Mouse (Mus musculus) adrenal gland, postnatal 36 days (tissue): ENCODE measurements around the gene Map7. TPM values are rescaled to one million over a fixed set of nuclear protein-coding genes. Genes with fewer than 3 reads are reported as not detected.
A peak's percentile ranks its signal among the peaks of the same experiment; 100 is the strongest.

ENCODE experiments used
- DNase-seq, 2 experiments: peaks; one replicate each; pipeline ENCODE4 v3.0.0; 2021; ENCODE audit warnings: mixed read lengths in 1 of 2
- long read RNA-seq, 2 experiments: library from polyadenylated mRNA; stranded (forward); transcript quantifications; one replicate each; pipeline ENCODE4 v2.0.0; 2021; ENCODE audit warnings: borderline sequencing depth in 2 of 2
- total RNA-seq, 2 experiments: library from RNA; stranded (reverse); gene quantifications; 2 replicates each; pipeline ENCODE4 v1.2.3; 2021

Map7 gene
- total RNA-seq, result 10 to 100 TPM; 15.1 to 17.9 TPM
- long read RNA-seq, experiment 1, full-length matches to known transcripts, result 10 of 18 reads
- long read RNA-seq, experiment 1, partial matches to known transcripts, result 5 of 18 reads
- long read RNA-seq, experiment 1, other reads (novel, unspliced or antisense), result 3 of 18 reads
- long read RNA-seq, experiment 2, full-length matches to known transcripts, result 2 of 4 reads
- long read RNA-seq, experiment 2, partial matches to known transcripts, result 1 of 4 reads
- long read RNA-seq, experiment 2, other reads (novel, unspliced or antisense), result 1 of 4 reads

DNA sequence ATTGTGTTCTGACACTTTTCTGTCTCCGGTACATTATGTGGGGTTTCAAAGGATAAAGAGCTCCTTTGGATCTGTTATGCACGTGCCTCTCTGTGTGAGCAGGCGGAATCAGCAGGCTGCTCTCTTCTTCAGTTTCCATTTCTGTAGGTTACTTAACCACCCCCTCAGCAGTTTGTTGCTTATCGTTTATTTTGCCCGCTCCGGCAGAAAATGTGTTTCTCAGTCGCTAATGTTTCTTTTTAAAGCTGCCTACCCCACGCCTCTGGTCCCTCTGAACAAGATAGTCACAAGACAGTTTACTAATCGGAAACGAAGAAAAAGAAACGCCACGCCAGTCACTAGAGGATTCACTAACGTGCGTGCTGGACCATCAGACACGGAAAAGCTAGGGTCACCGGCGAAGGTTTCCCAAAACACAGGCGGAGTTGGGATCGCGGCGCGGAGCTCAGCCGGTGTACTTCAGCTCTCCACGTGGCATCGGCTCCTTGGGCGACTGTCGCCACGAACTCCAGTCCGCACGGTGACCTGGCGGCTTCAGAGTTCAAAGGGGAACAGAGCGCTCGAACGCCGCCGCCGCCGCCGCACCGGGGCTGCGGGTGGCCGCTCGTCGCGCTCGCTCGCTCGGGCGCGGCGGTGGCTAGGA is at the start of gene Map7:
TSS of gene Map7 (plus strand) at position 342 of the 643 bp plus-strand sequence.
- peak in 1 of 2 experiments; percentile 14 for DNase-seq

DNA sequence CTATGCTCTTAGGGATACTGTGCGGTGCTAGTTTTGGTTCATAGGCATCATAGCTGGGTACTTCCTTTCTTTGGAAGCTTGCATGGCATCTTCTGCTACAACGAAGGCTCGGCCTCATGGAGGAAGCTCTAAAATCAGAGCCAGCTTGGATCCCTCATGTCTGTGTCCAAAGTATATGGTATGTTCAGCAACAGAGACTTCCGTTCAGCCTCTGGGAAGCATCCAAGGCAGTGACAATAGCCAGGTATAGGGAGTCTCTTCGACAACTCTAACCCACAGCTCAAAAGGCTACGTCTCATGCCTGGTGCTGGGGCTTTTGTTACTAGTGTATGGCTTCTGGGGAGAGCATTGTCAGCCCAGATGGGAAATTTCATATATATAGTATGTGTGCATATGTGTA is 46.8 kb upstream of the Map7 start:
- no peak for DNase-seq

DNA sequence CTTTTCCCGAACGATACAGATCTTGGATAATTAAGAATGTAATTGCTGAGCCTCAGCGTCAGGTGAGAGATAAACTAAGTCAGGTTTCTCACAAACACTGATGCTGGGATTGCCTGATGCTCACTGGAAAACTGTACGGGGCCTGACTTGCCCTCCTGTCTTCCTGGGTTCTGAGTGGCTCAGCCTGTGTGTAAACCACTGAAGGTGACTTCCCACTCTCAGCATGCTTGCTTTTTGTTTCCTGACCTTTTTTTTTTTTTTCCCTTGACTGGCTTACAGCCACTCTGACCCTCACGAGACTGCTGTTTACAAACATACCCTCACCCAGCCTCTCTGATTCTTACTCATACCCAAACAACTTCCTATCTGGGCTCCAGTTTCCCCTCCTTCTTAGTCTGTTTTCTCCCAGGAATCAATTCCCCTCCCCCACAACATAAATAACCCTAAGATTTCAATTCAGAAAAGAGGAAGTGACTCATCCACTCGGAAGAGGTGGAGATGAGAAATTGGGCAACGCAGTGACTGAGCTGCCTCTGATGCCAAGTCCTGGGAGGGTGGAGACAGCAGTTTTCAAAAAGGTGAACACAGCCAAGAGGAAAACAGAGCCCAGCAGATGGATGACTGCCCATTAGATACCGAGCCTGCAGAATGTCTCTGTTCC is 43.9 kb upstream of the Map7 start:
- peak; percentile 79 to 83 for DNase-seq

DNA sequence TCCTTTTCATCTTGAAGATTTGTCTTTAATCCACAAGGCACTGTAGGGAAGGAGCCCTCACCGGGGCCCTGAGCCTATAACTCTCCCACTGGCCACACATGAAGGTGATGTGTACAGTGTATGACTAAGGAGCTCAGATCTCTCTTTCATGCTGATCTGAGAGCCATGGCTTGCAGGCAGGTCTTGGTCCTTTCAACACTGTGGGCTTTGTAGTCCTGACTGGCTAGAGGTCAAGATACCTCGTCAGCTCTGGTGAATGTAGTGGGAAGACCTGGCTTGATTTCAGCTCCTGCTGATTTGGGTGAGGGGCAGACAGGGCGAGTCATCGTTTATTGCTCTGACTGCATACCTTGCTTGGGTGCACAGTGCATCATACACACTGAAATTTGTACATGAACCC is 42.7 kb upstream of the Map7 start:
- no peak for DNase-seq

DNA sequence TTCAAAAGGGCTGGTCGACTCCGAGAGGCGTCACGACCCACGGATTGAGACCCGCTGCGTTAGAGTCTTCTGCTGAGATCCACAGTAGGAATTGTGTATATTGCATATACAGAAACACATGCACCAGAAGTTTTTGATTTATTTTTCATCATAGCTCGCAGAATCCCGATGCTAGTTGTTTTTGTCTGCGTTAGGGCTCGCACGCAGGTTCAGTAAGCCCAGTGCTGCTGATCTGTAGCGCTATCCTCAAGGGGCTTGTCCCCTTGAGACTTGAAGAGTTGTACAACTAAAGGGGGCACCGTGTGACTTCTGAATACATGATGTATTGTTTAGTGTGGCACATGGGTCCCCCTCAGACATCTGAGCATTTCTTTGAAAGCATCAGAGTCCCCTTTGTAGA is 41.2 kb upstream of the Map7 start:
- no peak for DNase-seq

DNA sequence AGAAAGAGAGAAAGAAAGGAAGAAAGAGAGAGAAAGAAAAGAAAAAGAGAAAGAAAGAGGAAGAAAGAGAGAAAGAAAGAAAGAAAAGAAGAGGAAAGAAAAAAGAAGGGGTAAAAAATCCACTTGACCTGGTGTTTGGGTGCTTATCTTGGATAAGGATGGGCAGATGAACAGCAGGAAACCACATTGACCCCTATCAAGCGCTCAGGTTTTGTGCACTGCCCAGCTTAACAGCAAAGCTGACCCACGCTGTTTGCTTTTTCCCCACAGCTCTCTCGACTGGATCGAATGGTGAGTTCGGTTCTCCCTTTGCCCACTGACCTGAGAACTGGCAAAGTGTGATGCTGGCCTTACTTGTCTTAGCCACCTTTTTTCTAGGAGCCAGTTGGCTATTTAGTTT is 36.8 kb upstream of the Map7 start:
- no peak for DNase-seq

DNA sequence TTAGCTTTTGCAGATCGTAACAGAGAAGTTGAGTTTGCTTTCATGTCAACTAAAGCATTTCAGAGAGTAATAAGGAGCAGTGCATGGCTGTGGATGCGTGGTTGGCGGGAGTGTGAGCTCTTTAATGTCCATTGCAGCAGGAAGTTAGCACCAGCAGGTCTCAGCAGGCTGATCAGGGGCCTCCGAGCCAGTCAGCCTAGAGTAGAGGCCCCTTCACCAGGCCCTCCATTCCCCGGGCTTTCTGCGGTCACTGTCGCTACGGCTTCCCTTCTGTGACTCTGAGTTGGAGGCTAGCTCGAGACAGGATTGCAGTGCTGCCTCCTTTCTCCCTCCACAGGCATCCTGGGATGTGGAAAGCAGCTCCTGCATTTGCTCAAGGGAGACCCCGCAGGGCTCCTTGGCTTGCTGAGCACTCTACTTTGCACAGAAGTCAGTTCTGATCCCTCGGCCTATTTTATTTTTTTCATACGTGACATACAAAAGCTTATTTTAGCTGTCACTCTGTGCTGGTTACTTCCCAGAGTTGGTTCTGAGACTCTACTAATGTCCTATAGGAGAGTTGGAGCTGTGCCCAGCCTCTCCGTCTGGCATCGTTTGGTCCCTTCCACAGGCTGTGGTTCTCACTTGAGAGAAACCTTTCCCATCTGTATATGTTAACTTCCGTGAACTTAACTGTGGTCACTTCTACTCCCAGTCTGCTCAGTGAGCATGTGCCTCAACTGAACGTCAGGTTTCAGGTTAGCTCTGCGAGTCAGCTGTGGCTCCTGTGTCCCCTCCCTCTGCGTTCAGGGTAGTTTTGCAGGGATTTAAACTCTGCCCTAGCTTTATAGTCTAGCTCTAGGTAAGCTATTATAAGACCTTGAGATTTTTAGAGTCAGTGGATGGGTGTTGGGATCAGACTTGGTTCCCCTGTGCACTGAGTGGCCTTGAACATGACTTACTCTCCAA is 36.0 kb upstream of the Map7 start:
- no peak for DNase-seq

DNA sequence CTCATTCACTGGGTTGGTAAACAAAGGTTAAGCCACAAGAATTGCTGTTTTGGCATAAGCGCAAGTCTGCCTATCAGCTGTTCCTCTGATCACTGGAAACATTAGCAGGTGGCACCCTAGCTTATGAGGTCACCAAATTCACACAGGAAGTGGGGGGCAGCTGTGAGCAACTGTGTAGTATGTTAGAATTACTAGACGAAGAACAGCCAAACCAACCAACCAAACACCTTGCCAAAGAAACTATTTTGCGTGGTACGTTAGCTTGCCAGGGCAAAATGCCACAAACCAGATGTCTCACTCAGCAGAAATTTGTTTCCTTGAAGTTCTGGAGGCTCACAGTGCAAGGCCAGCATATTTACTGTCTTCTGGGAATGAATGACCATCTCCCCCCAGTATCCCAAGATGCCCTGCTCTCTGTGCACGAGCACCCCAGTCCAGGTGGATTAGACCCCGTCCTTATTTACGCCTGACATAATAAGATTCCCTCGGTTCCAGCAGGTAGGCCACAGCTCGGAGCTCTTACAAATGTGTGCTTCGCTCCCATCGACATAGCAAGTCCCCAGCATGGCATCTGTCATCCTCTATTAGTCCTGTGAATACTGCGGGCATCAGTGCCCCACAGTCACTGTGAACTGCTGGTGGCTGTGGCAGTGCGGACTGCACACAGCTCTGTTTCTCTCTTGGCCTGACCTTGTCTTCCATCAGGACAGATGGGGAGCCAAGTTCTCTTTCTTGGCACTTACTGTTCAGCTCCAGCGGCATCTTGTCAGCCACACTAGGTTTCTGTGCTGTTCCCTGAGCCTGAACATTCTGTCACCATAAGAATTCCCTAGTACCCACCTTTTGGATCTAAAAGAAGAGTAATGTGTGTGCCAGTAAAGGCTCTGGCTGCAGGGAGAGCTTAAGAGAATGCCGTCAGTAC is 28.5 kb upstream of the Map7 start:
- peak; percentile 55 to 56 for DNase-seq

DNA sequence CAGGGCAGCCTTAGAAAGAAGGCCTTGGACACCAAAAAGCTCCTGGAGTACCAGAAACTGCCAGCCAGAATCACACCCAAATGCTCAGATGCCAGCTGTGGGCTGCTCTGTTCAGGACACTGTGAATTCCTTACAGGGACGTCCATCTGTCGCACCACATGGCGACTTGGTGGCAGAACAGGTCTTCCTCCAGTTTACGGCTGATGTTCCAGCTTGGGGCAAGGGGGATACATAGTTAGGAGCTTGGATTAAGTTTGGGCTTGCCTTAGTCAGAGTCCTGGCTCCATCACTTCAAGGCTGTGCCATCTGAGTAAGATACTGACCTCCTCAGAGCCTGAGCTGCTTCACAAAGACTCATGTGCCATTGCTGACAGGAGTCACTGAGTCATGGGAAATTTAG is 26.3 kb upstream of the Map7 start:
- DNase-seq, result peak; percentile 37 to 38

DNA sequence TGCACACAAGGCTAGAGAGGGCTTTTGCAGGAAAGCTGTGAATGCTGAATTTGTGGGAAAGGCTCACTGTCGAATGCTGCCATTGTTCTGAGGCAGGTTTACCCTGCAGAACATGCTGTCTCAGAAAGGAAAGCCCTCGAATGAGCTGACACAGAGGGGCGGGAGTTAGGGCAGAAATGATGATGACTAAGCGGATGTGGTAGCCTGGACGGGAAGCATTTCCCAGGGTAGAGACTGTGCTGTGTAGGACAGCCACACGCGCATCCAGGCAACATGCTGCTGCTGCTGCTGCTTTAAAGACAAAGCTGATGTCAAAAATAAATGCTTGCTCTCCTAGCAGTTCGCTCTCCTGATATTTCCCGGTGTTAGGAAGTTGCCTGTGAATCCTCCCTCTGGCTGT is 24.9 kb upstream of the Map7 start:
- peak; percentile 59 to 66 for DNase-seq

DNA sequence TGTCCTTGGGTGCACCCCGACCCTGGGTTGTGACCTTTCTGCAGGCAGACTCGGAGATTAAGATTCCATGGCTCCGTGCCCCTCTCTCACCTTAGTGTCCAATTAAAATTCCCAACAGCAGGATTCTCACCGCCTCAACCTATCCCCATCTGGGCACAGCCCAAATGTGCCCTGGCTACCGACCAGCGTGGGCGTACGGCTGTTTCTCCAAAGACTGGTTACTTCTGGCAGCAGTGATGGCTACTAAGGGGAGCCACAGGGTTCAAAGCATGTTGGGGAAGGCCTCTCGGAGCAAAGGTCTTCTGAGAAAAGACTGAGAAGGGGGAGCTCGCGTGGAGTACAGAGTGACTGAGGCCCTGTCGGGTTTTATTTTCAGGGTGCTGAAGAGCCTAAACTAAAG is 23.7 kb upstream of the Map7 start:
- no peak for DNase-seq

DNA sequence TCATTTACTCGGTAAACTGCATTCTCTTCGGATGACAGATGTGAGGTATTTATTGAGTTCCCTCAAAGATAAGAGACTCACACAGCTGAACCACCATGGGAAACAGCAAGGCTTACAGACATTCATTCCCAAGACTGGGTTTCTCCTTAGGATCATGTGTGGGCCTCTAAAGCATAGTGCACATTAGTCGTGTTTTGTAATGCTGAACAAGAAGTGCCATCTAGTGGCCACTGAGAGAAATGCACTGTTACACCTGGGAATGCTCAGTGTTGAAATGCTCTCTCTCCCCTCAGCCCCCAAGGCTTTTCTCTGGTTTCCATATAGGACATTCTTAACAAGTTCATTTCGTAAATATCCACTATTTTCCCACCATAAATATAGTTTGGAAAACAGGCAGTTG is 23.0 kb upstream of the Map7 start:
- peak; percentile 40 to 56 for DNase-seq

DNA sequence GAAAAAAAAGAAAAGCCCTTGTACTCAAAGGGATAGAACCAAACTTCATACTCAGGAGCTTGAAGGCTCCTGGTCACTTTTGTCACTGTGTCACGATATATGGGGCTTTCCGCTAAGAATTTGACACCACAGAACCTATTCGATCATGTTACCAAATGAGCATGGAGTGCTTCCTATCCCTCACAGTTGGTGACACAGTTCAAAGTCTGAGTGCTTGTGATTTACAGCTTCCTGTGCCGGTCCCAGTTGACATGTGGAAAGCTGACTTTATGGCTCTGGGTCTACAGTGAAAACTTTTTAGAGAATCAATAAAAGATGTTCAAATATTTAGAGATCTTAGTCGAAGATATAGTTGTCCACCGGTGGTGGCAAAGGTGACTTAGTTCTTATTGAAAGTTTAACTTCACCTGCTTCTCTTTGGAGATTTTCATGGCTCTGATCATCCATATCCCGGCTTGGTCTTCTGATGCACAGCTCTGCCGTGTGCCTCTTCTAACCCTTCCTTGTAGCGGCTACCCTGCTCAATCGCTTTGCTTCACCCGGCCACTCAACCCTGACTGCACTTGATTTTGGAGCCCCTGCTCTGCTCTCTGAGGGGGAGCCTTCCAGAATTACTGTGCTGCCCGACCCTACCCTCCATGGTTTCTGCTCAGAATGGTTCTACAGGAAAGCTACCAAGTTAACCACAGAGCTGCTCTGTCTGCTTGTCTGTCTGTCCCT is 15.2 kb upstream of the Map7 start:
- DNase-seq, result no peak

DNA sequence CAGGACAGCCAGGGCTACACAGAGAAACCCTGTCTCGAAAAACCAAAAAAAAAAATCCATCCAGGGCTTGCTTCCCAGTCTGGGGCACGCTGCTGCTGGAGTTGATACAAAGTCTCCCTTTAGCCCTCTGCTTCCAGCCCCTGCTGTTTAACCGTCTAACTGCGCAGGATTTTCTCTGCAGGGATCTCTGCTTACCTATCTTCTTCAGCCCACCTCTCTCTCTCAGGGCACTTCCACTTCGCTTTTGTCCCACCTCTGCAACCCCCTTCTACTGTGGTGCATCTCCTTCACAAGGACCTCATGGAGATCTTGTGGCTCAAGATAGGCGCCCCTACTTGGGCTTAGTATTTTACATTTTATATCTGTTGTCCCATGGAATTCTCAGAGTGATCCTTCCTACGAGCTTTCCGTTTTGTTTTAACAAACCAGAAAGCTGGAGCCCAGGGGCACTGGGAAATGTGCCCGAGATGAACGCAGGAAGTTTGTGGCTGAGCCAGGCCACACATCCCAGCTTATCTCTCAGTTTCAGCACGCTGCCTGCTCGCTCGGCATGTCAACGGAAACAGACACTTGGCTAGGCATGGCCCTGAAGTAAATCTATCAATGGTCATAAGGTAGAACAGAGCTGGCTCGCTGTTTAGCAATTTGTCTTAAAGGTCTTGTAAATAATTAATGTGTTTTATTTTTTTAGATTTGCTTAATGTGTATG is 12.8 kb upstream of the Map7 start:
- DNase-seq, result peak; percentile 44 to 69

DNA sequence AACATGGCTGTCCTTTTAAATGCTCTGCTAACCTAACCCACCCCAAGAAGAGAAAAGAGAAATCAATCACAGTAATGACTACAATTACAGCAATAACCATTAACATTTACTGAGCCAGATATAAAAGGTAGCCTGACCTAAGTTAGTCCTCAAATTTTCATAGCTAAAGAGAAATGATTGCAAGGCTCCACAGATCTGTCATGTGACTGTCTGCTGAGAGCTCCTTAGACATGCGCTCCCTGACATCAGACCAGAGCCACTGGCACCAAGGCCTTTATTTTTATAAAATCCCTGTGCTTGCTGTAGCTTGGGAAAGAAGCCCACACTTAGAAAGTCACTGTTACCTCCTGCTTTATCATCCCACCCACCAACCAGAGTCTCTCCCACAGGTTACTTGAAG is 11.8 kb upstream of the Map7 start:
- DNase-seq, result no peak

DNA sequence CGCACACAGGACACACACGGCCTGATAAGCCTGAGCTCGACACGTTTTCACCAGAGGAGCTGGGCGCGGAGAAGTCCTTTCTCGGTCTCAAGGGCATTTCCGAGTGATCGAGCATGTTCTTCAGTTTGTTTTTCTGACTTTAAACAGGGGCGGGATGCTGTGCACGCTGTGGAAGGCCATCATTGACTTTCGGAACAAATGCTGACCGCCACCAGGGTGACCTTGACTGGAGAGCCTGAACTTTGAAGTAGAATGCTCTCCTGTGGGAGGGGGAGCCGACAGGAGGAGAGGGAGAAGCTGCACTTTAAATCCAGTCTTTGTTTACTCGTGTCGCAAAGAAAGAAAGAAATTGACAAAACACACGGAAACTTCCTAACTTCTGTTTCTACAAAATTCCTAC is 6.9 kb upstream of the Map7 start:
- DNase-seq, result peak; percentile 63 to 69

DNA sequence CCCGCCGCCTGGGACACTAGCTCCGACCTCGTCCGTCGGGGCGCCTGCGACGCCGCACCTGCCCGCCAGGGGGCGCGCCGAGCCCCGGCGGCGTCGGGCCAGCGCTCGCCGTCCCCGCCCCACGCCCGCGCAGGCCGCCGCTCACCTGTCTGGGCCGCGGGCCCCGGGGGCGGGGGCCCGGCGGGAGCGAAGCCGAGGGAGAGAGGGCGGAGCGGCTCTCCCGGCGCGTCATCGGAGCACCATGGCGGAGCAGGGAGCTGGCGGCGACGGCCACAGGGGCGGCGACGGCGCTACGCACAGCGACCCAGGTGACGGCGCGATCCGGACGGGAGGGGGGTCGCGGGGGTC is 476 bp downstream of the Map7 start:
- DNase-seq, result peak; percentile 71 to 77

DNA sequence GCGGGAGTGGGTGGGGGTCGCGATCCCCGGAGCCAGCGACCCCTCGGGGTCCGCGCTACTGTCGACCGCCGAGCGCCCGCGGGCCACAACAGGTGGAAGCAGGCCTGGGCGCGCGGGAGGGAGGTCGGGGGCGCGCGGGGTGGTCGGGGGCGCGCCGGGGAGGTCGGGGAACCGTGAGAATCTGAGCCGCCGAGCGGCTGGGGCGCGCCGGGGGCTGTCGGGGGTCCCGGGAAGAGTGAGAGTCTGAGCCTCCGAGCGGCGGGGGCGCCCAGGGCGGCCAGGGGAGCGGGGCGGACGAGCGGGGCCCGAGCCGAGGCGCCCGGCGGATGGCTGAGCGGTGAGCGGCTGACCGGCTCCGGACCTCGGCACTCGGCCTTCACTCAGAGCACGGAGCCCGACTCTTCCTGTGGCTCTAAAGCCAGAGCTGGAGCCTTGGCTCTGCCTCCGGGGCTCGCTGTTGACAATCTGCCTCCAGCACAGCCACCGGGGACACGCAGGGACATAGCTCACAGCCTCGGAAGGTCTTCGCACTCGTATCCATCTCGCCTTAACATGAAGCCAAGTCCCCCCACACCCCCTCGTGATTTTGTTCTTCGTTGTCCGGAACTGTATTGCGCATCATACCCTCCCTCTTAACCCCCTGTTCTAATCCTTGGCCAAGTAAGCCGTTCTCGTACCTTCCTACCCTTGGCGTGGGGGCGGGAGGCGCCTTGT is 1.0 kb downstream of the Map7 start:
- DNase-seq, result peak; percentile 65 to 71

DNA sequence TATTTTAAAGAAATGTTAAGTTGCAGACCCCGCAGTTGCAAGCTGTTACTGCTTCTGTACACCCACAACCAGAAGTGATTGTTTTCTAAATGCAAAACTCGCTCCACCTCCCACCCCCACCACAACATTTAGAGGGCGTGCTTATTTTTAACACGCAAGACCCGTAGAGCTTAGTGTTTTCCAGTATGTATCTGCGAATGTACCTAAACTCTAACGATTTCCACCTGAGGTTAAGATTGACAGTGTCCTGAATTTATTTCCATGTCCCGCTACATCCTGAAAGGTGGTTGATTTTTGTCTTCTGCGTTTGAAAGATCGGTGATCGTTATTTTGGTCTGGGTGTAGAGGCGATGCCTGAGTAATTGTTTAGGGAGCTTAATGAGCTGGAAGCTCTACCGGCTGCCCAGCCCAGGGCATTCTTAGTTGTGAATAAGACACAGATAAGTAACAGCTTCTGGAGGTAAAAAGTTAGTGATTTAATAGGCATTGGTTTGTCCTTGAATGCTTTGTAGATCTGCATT is 1.6 kb downstream of the Map7 start:
- no peak for DNase-seq
